In the genomic region with DNA sequence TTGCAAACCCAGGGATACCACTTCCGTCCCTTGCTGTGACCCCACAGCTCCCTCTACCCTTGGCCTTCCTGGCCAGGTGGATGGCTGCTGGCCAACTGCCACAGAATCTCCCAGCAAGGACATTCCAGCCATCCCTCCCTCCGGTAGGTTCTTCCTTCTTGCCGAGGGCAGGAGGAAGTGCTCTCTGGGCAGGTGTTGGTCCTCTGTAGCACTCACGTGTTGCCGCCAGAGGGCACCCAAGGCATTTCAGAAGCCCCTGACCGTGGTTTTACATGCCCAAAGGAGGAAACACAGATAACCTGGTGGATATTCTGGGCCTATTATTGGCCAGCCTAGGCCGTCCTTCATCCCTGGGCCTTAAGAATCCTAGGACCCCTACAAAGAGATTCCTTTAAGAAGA, we compare ENCODE assay signal across 8 mouse cellular contexts. TPM values are rescaled to one million over a fixed set of nuclear protein-coding genes. Genes with fewer than 3 reads are reported as not detected.
A peak's percentile ranks its signal among the peaks of the same experiment; 100 is the strongest.
DNase-seq lines count a peak whose midpoint lies in the region; ATAC-seq and TF ChIP-seq lines count a peak whose summit lies in the region.

No protein-coding gene starts in this region.

- peak overlapping the region; percentile 35 for H3K4me2 ChIP-seq in forebrain, postnatal 0 days (ENCODE audit: low read depth)

- TF ChIP-seq CTCF in forebrain, postnatal 0 days (IDR thresholded peaks at IDR 0.05; ENCODE audit: low read depth) = peak; percentile 96

- peak; percentile 80 for DNase-seq in MN1 (ENCODE audit: low spot score)
- peak; percentile 62 for DNase-seq in c-Kit-positive CD71-negative TER-119-negative erythroid progenitor cells, embryonic 14.5 days (ENCODE audit: low read depth)
- DNase-seq in forebrain, postnatal 0 days = peak; percentile 86
- DNase-seq in hindlimb bud, embryonic 11.5 days (ENCODE audit: extremely low spot score, low read depth, low spot score) = peak; percentile 62
- peak; percentile 72 for DNase-seq in left cerebral cortex, adult 11 months (ENCODE audit: low spot score)
- peak; percentile 81 for DNase-seq in right cerebral cortex, postnatal 14 days

- H3K9me3 ChIP-seq in forebrain, postnatal 0 days (ENCODE audit: low read length) = no peaks in the 10 kb centered on the region

- H3K36me3 ChIP-seq in forebrain, postnatal 0 days (ENCODE audit: insufficient read depth) = no peaks in the 10 kb centered on the region

- no peak overlapping the region for H3K27ac ChIP-seq in forebrain, postnatal 0 days (ENCODE audit: low read depth, low read length)

- H3K27me3 ChIP-seq in forebrain, postnatal 0 days (ENCODE audit: insufficient read depth, low read length) = no peaks in the 10 kb centered on the region

- peak overlapping the region; percentile 25; the same call in 1 of the 2 replicates for H3K9ac ChIP-seq in forebrain, postnatal 0 days

- 0 out of 2 replicates have a peak, but pooled peaks cover 6% of the 10 kb centered on the region for H3K4me1 ChIP-seq in forebrain, postnatal 0 days (ENCODE audit: insufficient read depth)

- no peak for ATAC-seq in forebrain, postnatal 0 days
- ATAC-seq in megakaryocyte progenitor cell, adult 5-6 weeks (replicated peaks; ENCODE audit: poor library complexity) = peak; percentile 42
- no peak for ATAC-seq in erythroblast, adult 5-6 weeks (replicated peaks; ENCODE audit: low FRiP score, poor library complexity, severe bottlenecking)

- WGBS in forebrain, postnatal 0 days = 3% methylated on average over 7 of the region's 7 CpGs

- 0 out of 2 replicates have a peak overlapping the region, but pooled peaks have one; percentile 9 for H3K4me3 ChIP-seq in forebrain, postnatal 0 days (ENCODE audit: low read depth, low read length)

RNA-seq across cellular contexts. Expression of a gene that starts 0.4 kb away (rescaled TPM):
- 1.9 and 5.0 TPM in 2 replicates for total RNA-seq in forebrain, postnatal 0 days (2014; rRNA removed)
- 13.5 and 14.8 TPM in 2 replicates for polyA plus RNA-seq in forebrain, postnatal 0 days (2015; fragmentation: Nextera tagmentation; extraction: Ambion mirVana)
- total RNA-seq in megakaryocyte progenitor cell, adult 5-6 weeks (2015) = 21.0 and 27.4 TPM in 2 replicates
- 2.3 and 2.8 TPM in 2 replicates for total RNA-seq in megakaryocyte progenitor cell, adult 5-6 weeks (2017)
- total RNA-seq in erythroblast, adult 5-6 weeks (2015; ENCODE audit: low replicate concordance) = 16.1 and 17.1 TPM in 2 replicates
- 4.4 and 6.1 TPM in 2 replicates for total RNA-seq in erythroblast, adult 5-6 weeks (2017; ENCODE audit: low replicate concordance)

RNA-seq across cellular contexts. Expression of a gene that starts 30.8 kb away (rescaled TPM):
- 0.85 and 0.86 TPM in 2 replicates for total RNA-seq in forebrain, postnatal 0 days (2014; rRNA removed)
- polyA plus RNA-seq in forebrain, postnatal 0 days (2015; fragmentation: Nextera tagmentation; extraction: Ambion mirVana) = 0.35 and 0.75 TPM in 2 replicates
- total RNA-seq in megakaryocyte progenitor cell, adult 5-6 weeks (2015) = not detected in 2 replicates
- total RNA-seq in megakaryocyte progenitor cell, adult 5-6 weeks (2017) = 0.03 TPM in 1 of 2 replicates, not detected in the other
- total RNA-seq in erythroblast, adult 5-6 weeks (2015; ENCODE audit: low replicate concordance) = not detected in 2 replicates
- not detected in 2 replicates for total RNA-seq in erythroblast, adult 5-6 weeks (2017; ENCODE audit: low replicate concordance)

RNA-seq across cellular contexts. Expression of a gene that starts 38.6 kb away (rescaled TPM):
- total RNA-seq in forebrain, postnatal 0 days (2014; rRNA removed) = 26.2 and 30.3 TPM in 2 replicates
- 28.1 and 33.1 TPM in 2 replicates for polyA plus RNA-seq in forebrain, postnatal 0 days (2015; fragmentation: Nextera tagmentation; extraction: Ambion mirVana)
- total RNA-seq in megakaryocyte progenitor cell, adult 5-6 weeks (2015) = 22.5 and 23.0 TPM in 2 replicates
- 36.3 and 38.7 TPM in 2 replicates for total RNA-seq in megakaryocyte progenitor cell, adult 5-6 weeks (2017)
- 231 and 288 TPM in 2 replicates for total RNA-seq in erythroblast, adult 5-6 weeks (2015; ENCODE audit: low replicate concordance)
- 381 and 405 TPM in 2 replicates for total RNA-seq in erythroblast, adult 5-6 weeks (2017; ENCODE audit: low replicate concordance)

RNA-seq across cellular contexts. Expression of a gene that starts 47.4 kb away (rescaled TPM):
- 14.8 and 17.9 TPM in 2 replicates for total RNA-seq in forebrain, postnatal 0 days (2014; rRNA removed)
- polyA plus RNA-seq in forebrain, postnatal 0 days (2015; fragmentation: Nextera tagmentation; extraction: Ambion mirVana) = 10.2 and 11.3 TPM in 2 replicates
- total RNA-seq in megakaryocyte progenitor cell, adult 5-6 weeks (2015) = 3.0 and 4.2 TPM in 2 replicates
- 18.3 and 21.1 TPM in 2 replicates for total RNA-seq in megakaryocyte progenitor cell, adult 5-6 weeks (2017)
- 0.84 TPM in 1 of 2 replicates, not detected in the other for total RNA-seq in erythroblast, adult 5-6 weeks (2015; ENCODE audit: low replicate concordance)
- total RNA-seq in erythroblast, adult 5-6 weeks (2017; ENCODE audit: low replicate concordance) = 2.0 and 3.1 TPM in 2 replicates

RNA-seq across cellular contexts. Expression of a gene that starts 54.5 kb away (rescaled TPM):
- not detected in 2 replicates for total RNA-seq in forebrain, postnatal 0 days (2014; rRNA removed)
- polyA plus RNA-seq in forebrain, postnatal 0 days (2015; fragmentation: Nextera tagmentation; extraction: Ambion mirVana) = 0.11 TPM in 1 of 2 replicates, not detected in the other
- not detected in 2 replicates for total RNA-seq in megakaryocyte progenitor cell, adult 5-6 weeks (2015)
- total RNA-seq in megakaryocyte progenitor cell, adult 5-6 weeks (2017) = not detected in 2 replicates
- not detected in 2 replicates for total RNA-seq in erythroblast, adult 5-6 weeks (2015; ENCODE audit: low replicate concordance)
- total RNA-seq in erythroblast, adult 5-6 weeks (2017; ENCODE audit: low replicate concordance) = 0.94 and 1.3 TPM in 2 replicates
